Mouse (Mus musculus) heart, embryonic 13.5 days (tissue): ENCODE measurements around the gene AC131692.1. TPM values are rescaled to one million over a fixed set of nuclear protein-coding genes. Genes with fewer than 3 reads are reported as not detected.

Experiments used
- ATAC-seq: fragments of 200-750 bp; cut with Nextera tagmentation; 2 replicates; pipeline ENCODE4 v1.8.0; 2017; ENCODE audit warnings: moderate TSS enrichment; ENCODE audit not compliant: insufficient number of reproducible peaks, low FRiP score, low TSS enrichment; ENCODE audit errors: extremely low read depth
- H3K27ac ChIP-seq: fragments of 300-500 bp; sonication (generic); replicated peaks from 2 replicates; pipeline ENCODE4 v1.5.1; 2015; ENCODE audit warnings: moderate library complexity, mild to moderate bottlenecking, inconsistent platforms
- H3K27me3 ChIP-seq: fragments of 300-500 bp; sonication (generic); replicated peaks from 2 replicates; pipeline ENCODE4 v1.6.1; 2015; ENCODE audit warnings: mild to moderate bottlenecking, inconsistent platforms
- H3K36me3 ChIP-seq: fragments of 300-500 bp; sonication (generic); 2 replicates; pipeline ENCODE4 v1.6.1; 2015; ENCODE audit warnings: mild to moderate bottlenecking, inconsistent platforms
- H3K4me1 ChIP-seq: fragments of 300-500 bp; sonication (generic); 2 replicates; pipeline ENCODE4 v1.6.1; 2015; ENCODE audit warnings: inconsistent platforms
- H3K4me2 ChIP-seq: fragments of 300-500 bp; sonication (generic); 2 replicates; pipeline ENCODE4 v1.6.1; 2015; ENCODE audit warnings: inconsistent platforms, mild to moderate bottlenecking, moderate library complexity
- H3K4me3 ChIP-seq: fragments of 300-500 bp; sonication (generic); 2 replicates; pipeline ENCODE4 v1.5.1; 2015; ENCODE audit warnings: moderate library complexity, mild to moderate bottlenecking, inconsistent platforms
- H3K9ac ChIP-seq: fragments of 300-500 bp; sonication (generic); 2 replicates; pipeline ENCODE4 v1.6.1; 2015; ENCODE audit warnings: inconsistent platforms, mild to moderate bottlenecking, moderate library complexity
- H3K9me3 ChIP-seq: fragments of 300-500 bp; sonication (generic); 2 replicates; pipeline ENCODE4 v1.6.1; 2016; ENCODE audit warnings: inconsistent platforms
- WGBS: fragments of 180-500 bp; shearing (Covaris S2); methylation state at CpG from one replicate; pipeline ENCODE4 v1.1.7; 2015; ENCODE audit warnings: mixed read lengths; 5-methylcytosine and 5-hydroxymethylcytosine counted together
- microRNA-seq: library from miRNA; unstranded; fragments of <30 nt; microRNA quantifications from one replicate; pipeline ENCODE4, GENCODE M21; 2016
- polyA plus RNA-seq: library from polyadenylated mRNA; unstranded; fragments of >200 nt; fragmentation: Nextera tagmentation; extraction: Ambion mirVana; gene quantifications from 2 replicates; pipeline ENCODE4 v1.2.1, GENCODE M21; 2015

AC131692.1 gene
- polyA plus RNA-seq, 1 experiment from 2014 or later, result 0.20 TPM

DNA sequence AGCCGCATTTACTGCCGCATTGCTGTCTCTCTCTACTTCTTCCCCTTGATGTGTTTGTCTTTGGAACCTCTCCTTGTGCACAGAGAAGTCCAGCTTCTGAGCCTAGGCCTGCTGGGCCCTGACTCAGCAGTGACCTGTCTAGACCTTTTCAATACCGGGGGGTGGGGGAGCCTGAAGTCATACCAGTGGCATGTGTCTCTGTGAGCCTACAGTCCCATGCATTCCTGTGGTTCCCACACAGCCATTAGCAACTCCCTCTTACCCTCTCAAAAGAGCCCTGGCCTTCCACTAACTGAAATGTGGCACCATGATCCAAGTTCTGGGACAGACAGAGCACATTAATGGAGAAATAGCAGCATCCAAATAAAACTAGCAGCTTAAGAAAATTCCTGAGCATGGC lies 42.2 kb downstream of the AC131692.1 start:
- Histone ChIP-seq H3K9me3 (no peaks in the 10 kb centered on the region), H3K4me2 (no peak overlapping the region), H3K36me3 (peaks cover 40% of the 10 kb centered on the region), H3K4me3 (no peak overlapping the region), H3K9ac (no peak overlapping the region), H3K27ac (no peak overlapping the region), H3K4me1 (peaks cover 10% of the 10 kb centered on the region), H3K27me3 (no peaks in the 10 kb centered on the region)
- no peak for ATAC-seq
- WGBS, result 85% methylated on average over 3 of the region's 3 CpGs

DNA sequence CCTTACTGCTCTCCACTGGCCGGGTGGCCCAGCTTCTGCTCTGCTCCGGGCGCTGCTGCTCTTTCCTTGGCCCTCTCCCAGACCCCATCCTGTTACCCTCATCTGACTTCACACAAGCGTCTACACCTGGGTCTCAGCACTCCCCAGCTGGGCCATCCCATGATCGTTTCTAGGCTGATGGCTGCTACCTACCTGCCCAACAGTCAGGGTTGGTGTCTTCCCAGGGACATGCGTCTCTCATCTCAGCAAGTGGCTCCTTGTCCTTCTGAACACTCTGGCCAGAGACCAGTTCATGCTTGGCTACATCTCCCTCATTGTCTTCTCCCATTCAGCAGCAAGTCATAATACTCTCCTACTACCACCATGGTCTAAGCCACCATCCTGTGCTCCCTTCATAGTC lies 45.5 kb downstream of the AC131692.1 start:
- peaks cover 17% of the 10 kb centered on the region for H3K4me1 ChIP-seq
- peak overlapping the region; percentile 94 for H3K9ac ChIP-seq
- 86% methylated on average over 6 of the region's 6 CpGs for WGBS
- H3K27ac ChIP-seq, result no peak overlapping the region
- H3K4me3 ChIP-seq, result peak overlapping the region; percentile 68; the same call in 1 of the 2 replicates
- peak overlapping the region; percentile 88 for H3K4me2 ChIP-seq
- ATAC-seq, result no peak
- H3K27me3 ChIP-seq, result no peaks in the 10 kb centered on the region
- H3K9me3 ChIP-seq, result no peaks in the 10 kb centered on the region
- H3K36me3 ChIP-seq, result peaks cover 32% of the 10 kb centered on the region

DNA sequence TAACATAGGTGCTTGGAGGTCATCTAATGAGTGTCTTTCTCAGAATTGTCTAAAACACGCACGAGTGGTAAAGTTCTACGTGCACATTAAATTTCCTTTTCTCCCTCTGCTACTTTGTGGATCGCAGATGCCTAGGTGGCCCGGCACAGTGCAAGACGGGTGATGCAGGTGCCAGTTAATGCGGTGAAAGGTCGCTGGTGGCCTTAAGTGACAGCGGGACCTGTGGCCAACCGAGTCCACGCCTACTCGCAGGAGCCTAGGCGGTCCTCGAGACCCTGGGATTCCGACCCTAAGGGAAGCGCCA lies 46.1 kb downstream of the AC131692.1 start:
- Histone ChIP-seq H3K9ac (peak overlapping the region; percentile 94), H3K4me3 (peak overlapping the region; percentile 68), H3K9me3 (no peaks in the 10 kb centered on the region), H3K27me3 (no peaks in the 10 kb centered on the region), H3K4me2 (peak overlapping the region; percentile 88), H3K27ac (peak overlapping the region; percentile 94), H3K36me3 (peaks cover 26% of the 10 kb centered on the region), H3K4me1 (peaks cover 17% of the 10 kb centered on the region)
- no peak for ATAC-seq
- WGBS, result 8% methylated on average over 16 of the region's 16 CpGs

DNA sequence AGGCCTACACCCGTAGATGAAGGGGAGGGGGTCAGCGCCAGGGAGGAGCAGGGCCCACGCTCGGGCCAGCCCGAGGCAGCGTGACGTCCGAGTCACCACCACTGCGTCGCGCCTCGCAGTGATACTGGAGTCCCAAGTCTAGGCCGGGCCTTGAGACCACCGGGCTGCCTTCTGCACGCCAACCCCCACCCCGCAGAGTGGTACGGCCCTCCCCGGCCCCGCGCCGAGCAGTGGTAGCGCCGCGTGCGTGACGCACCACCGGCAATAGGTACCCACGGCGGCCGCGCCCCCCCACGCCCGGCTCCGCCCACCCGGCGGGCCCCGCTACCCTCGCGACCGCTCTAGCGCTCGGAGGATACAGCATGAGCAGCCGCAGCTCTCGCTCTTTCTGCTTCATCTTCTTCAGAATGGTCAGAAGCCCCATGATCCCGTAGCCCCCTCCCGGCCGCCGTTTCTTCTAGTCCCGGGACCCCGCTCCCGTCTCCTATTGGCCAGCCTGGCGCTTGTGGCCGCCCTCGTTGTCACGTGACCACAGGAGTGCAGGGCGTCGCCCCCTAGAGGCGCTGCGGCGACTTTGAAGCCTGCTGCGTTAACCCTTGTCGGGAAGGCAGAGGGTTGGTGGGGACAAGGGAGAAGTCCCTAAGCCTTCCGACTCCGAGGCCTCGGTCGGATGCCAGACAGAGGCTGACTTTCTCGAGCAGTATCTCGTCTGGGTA lies 46.6 kb downstream of the AC131692.1 start, which contains the start of gene Batf2:
TSS of gene Batf2 (plus strand) at position 306 of the 716 bp plus-strand sequence.
- no peaks in the 10 kb centered on the region; the same call in 1 of the 2 replicates for H3K27me3 ChIP-seq
- peaks cover 17% of the 10 kb centered on the region for H3K4me1 ChIP-seq
- H3K9ac ChIP-seq, result peak within 1 kb of the TSS; percentile 94
- H3K4me3 ChIP-seq, result peak within 1 kb of the TSS; percentile 68
- H3K4me2 ChIP-seq, result peak within 1 kb of the TSS; percentile 88
- peak within 1 kb of the TSS; percentile 94 for H3K27ac ChIP-seq
- WGBS, result under 1% methylated on average over 50 of the region's 68 CpGs
- H3K9me3 ChIP-seq, result no peaks in the 10 kb centered on the region
- peak; percentile 88 for ATAC-seq
- peaks cover 21% of the 10 kb centered on the region for H3K36me3 ChIP-seq

DNA sequence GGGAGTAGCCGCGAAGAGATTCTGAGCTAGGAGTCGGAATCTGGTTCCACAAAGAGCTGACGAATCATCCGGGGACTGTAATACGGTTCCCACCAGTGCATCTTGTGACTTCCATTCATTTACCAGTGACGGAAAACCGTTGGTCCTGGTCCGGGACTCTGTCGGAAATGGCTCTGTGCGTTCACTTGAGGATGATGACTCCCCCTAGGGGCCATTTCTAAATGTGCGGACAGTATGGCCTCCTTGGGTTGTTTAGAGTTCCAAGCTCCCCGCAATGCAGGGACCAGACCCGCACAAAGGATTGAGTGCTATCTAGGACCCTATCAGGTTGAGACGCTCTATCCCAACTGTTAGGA lies 47.2 kb downstream of the AC131692.1 start, which contains the start of gene Arl2:
TSS of gene Arl2 (minus strand) at position 155 of the 356 bp plus-strand sequence.
- H3K27ac ChIP-seq, result peak within 1 kb of the TSS; percentile 94
- ATAC-seq, result peak; percentile 59; the same call in 1 of the 2 replicates
- WGBS, result 0% methylated on average over 15 of the region's 15 CpGs

DNA sequence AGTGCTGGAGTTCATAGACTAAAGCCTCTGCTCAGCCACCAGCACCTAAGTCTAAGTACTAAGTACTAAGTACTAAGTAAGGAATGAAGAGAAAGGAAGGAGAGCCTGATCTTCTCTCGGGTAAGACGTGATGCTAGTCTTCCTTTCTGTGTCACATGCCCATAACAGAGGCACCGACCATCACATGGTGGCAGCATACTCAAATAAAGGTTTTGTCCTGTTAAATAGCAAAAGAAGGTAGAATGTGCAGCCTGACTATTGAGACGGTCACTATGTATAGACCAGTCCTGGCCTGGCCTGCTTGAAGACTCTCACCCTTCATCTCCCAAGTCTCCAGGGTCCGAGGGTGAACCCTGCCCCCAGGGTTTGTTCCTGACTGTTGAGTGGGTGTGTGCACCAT lies 50.6 kb downstream of the AC131692.1 start:
- Histone ChIP-seq H3K27me3 (no peaks in the 10 kb centered on the region; the same call in 1 of the 2 replicates), H3K4me3 (no peak overlapping the region), H3K9me3 (no peaks in the 10 kb centered on the region), H3K27ac (no peak overlapping the region), H3K9ac (no peak overlapping the region), H3K4me1 (peaks cover 13% of the 10 kb centered on the region), H3K4me2 (no peak overlapping the region), H3K36me3 (no peaks in the 10 kb centered on the region)
- no peak for ATAC-seq
- 64% methylated on average over 5 of the region's 5 CpGs for WGBS

More for the DNA sequence above, 47.2 kb downstream of the AC131692.1 start, which contains the start of gene Arl2:
- peak within 1 kb of the TSS; percentile 94 for H3K9ac ChIP-seq
- no peaks in the 10 kb centered on the region for H3K9me3 ChIP-seq
- H3K4me1 ChIP-seq, result peaks cover 17% of the 10 kb centered on the region
- peaks cover 16% of the 10 kb centered on the region for H3K36me3 ChIP-seq
- H3K4me2 ChIP-seq, result peak within 1 kb of the TSS; percentile 88
- H3K27me3 ChIP-seq, result no peaks in the 10 kb centered on the region; the same call in 1 of the 2 replicates
- peak within 1 kb of the TSS; percentile 68 for H3K4me3 ChIP-seq

Small RNAs within 50 kb of the gene (microRNA-seq; reads per million reads assigned to microRNA genes)
- 0.82 reads per million for gene Mir6988

Other genes with a start within 250 kb of the AC131692.1 start
- 27.4 and 29.0 TPM in 2 replicates for gene Frmd8, start 219.1 kb upstream of the AC131692.1 start, polyA plus RNA-seq
- gene Slc25a45, start 216.6 kb upstream of the AC131692.1 start, polyA plus RNA-seq, result 3.7 and 4.2 TPM in 2 replicates
- gene Tigd3, start 200.3 kb upstream of the AC131692.1 start, polyA plus RNA-seq, result 1.9 and 2.0 TPM in 2 replicates
- 98.1 and 104 TPM in 2 replicates for gene Dpf2, start 181.4 kb upstream of the AC131692.1 start, polyA plus RNA-seq
- 8.9 and 9.3 TPM in 2 replicates for gene Cdc42ep2, start 169.6 kb upstream of the AC131692.1 start, polyA plus RNA-seq
- gene Pola2, start 130.2 kb upstream of the AC131692.1 start, polyA plus RNA-seq, result 47.2 and 49.5 TPM in 2 replicates
- not detected in 2 replicates for gene Slc22a20, start 108.3 kb upstream of the AC131692.1 start, polyA plus RNA-seq
- gene Capn1, start 78.5 kb upstream of the AC131692.1 start, polyA plus RNA-seq, result 5.3 and 6.0 TPM in 2 replicates
- 17.6 and 18.6 TPM in 2 replicates for gene Syvn1, start 47.8 kb upstream of the AC131692.1 start, polyA plus RNA-seq
- 59.8 and 66.3 TPM in 2 replicates for gene Mrpl49, start 36.6 kb upstream of the AC131692.1 start, polyA plus RNA-seq
- gene Fau, start 36.6 kb upstream of the AC131692.1 start, polyA plus RNA-seq, result 467 and 540 TPM in 2 replicates
- gene Znhit2, start 33.2 kb upstream of the AC131692.1 start, polyA plus RNA-seq, result 21.1 and 23.1 TPM in 2 replicates
- 7.8 and 8.0 TPM in 2 replicates for gene Tm7sf2, start 26.0 kb upstream of the AC131692.1 start, polyA plus RNA-seq
- 48.1 and 48.4 TPM in 2 replicates for gene Vps51, start 17.2 kb upstream of the AC131692.1 start, polyA plus RNA-seq
- gene Tmem262, start 14.4 kb upstream of the AC131692.1 start, polyA plus RNA-seq, result not detected in 2 replicates
- 0.83 and 0.92 TPM in 2 replicates for gene Gm28374, start 12.2 kb upstream of the AC131692.1 start, polyA plus RNA-seq
- gene Zfpl1, start 9.5 kb upstream of the AC131692.1 start, polyA plus RNA-seq, result 50.7 and 53.7 TPM in 2 replicates
- 27.4 and 27.6 TPM in 2 replicates for gene Cdca5, start 9.4 kb upstream of the AC131692.1 start, polyA plus RNA-seq
- 0.09 and 0.24 TPM in 2 replicates for gene Naaladl1, start 11.4 kb downstream of the AC131692.1 start, polyA plus RNA-seq
- gene Sac3d1, start 24.2 kb downstream of the AC131692.1 start, polyA plus RNA-seq, result 30.8 and 33.0 TPM in 2 replicates
- gene Snx15, start 33.9 kb downstream of the AC131692.1 start, polyA plus RNA-seq, result 21.0 and 23.9 TPM in 2 replicates
- gene Batf2, start 46.6 kb downstream of the AC131692.1 start, polyA plus RNA-seq, result not detected in 2 replicates
- 83.0 and 85.6 TPM in 2 replicates for gene Arl2, start 47.1 kb downstream of the AC131692.1 start, polyA plus RNA-seq
- not detected in 2 replicates for gene Majin, start 90.0 kb downstream of the AC131692.1 start, polyA plus RNA-seq
- 0.34 TPM in 1 of 2 replicates, not detected in the other for gene Gpha2, start 132.0 kb downstream of the AC131692.1 start, polyA plus RNA-seq
- gene Ppp2r5b, start 141.5 kb downstream of the AC131692.1 start, polyA plus RNA-seq, result 20.7 and 21.2 TPM in 2 replicates
- gene Atg2a, start 147.2 kb downstream of the AC131692.1 start, polyA plus RNA-seq, result 6.5 and 7.1 TPM in 2 replicates
- 70.0 and 72.4 TPM in 2 replicates for gene Ehd1, start 182.3 kb downstream of the AC131692.1 start, polyA plus RNA-seq
- 0.45 and 0.60 TPM in 2 replicates for gene Cdc42bpg, start 212.0 kb downstream of the AC131692.1 start, polyA plus RNA-seq
- gene Men1, start 240.6 kb downstream of the AC131692.1 start, polyA plus RNA-seq, result 46.9 and 48.1 TPM in 2 replicates
- gene Map4k2, start 246.7 kb downstream of the AC131692.1 start, polyA plus RNA-seq, result 12.5 and 13.5 TPM in 2 replicates